Comparison of ENCODE assay signal across 8 mouse cellular contexts in genomic region chr8:107056076-107056972, GRCm38 (mm10). TPM values are rescaled to one million over a fixed set of nuclear protein-coding genes. Genes with fewer than 3 reads are reported as not detected.
DNase-seq lines count a peak whose midpoint lies in the region; ATAC-seq lines count a peak whose summit lies in the region.

TSS of gene Cog8 (minus strand) at chr8:107056689.
TSS of gene Nip7 (plus strand) at chr8:107056877.

- H3K4me2 ChIP-seq in kidney, embryonic 15.5 days: peak within 1 kb of the TSS; percentile 93

- peak within 1 kb of the TSS; percentile 93 for H3K27ac ChIP-seq in heart, embryonic 10.5 days
- H3K27ac ChIP-seq in kidney, embryonic 15.5 days: peak within 1 kb of the TSS; percentile 78

- under 1% methylated on average over 88 of the region's 88 CpGs for WGBS in heart, embryonic 10.5 days
- WGBS in kidney, embryonic 15.5 days: under 1% methylated on average over 88 of the region's 88 CpGs

- peak; percentile 97 for ATAC-seq in erythroblast, adult 5-6 weeks (replicated peaks; ENCODE audit: low FRiP score, poor library complexity, severe bottlenecking)
- ATAC-seq in kidney, embryonic 15.5 days (replicated peaks; ENCODE audit: low FRiP score): peak; percentile 95
- ATAC-seq in monocyte, adult 5-6 weeks (replicated peaks; ENCODE audit: insufficient number of reproducible peaks, low FRiP score, low TSS enrichment, poor library complexity, severe bottlenecking): peak; percentile 98

- H3K9me3 ChIP-seq in heart, embryonic 10.5 days: no peaks in the 10 kb centered on the region
- no peaks in the 10 kb centered on the region for H3K9me3 ChIP-seq in kidney, embryonic 15.5 days (replicated peaks)

- H3K27me3 ChIP-seq in heart, embryonic 10.5 days (ENCODE audit: insufficient read depth, poor library complexity, severe bottlenecking): no peaks in the 10 kb centered on the region
- no peaks in the 10 kb centered on the region for H3K27me3 ChIP-seq in kidney, embryonic 15.5 days

- peak; percentile 94 for DNase-seq in B cell, adult 2 months
- peak; percentile 99 for DNase-seq in brain, adult 2 months (ENCODE audit: low read depth, low spot score)
- DNase-seq in heart, embryonic 10.5 days (ENCODE audit: low spot score): peak; percentile 98
- DNase-seq in liver: peak; percentile 93
- peak; percentile 92 to 94 for DNase-seq in spleen, postnatal 4 days (ENCODE audit: low spot score in 2 of 2)

- peaks cover 59% of the 10 kb centered on the region for H3K36me3 ChIP-seq in heart, embryonic 10.5 days
- peaks cover 61% of the 10 kb centered on the region for H3K36me3 ChIP-seq in kidney, embryonic 15.5 days

- peaks cover 18% of the 10 kb centered on the region for H3K4me1 ChIP-seq in heart, embryonic 10.5 days
- peaks cover 25% of the 10 kb centered on the region for H3K4me1 ChIP-seq in kidney, embryonic 15.5 days

- peak within 1 kb of the TSS; percentile 84 for H3K9ac ChIP-seq in kidney, embryonic 15.5 days

- H3K4me3 ChIP-seq in heart, embryonic 10.5 days: peak within 1 kb of the TSS; percentile 90
- H3K4me3 ChIP-seq in kidney, embryonic 15.5 days (replicated peaks): peak within 1 kb of the TSS; percentile 100

RNA-seq across cellular contexts. Expression of gene Cog8, which starts in this region (rescaled TPM):
- 4.2 and 10.7 TPM in 2 replicates for total RNA-seq in erythroblast, adult 5-6 weeks (2015; ENCODE audit: low replicate concordance)
- 3.6 and 8.9 TPM in 2 replicates for total RNA-seq in erythroblast, adult 5-6 weeks (2017; ENCODE audit: low replicate concordance)
- polyA plus RNA-seq in heart, embryonic 10.5 days (2016; fragmentation: Nextera tagmentation; extraction: Ambion mirVana): 34.4 and 40.3 TPM in 2 replicates
- polyA plus RNA-seq in kidney, embryonic 15.5 days (2015; fragmentation: Nextera tagmentation; extraction: Ambion mirVana): 38.2 and 40.1 TPM in 2 replicates
- 12.4 to 21.3 TPM (median 19.2 TPM) in 3 replicates for total RNA-seq in monocyte, adult 5-6 weeks (2017)

RNA-seq across cellular contexts. Expression of gene Nip7, which starts in this region (rescaled TPM):
- 19.4 and 22.5 TPM in 2 replicates for total RNA-seq in erythroblast, adult 5-6 weeks (2015; ENCODE audit: low replicate concordance)
- 5.0 and 8.9 TPM in 2 replicates for total RNA-seq in erythroblast, adult 5-6 weeks (2017; ENCODE audit: low replicate concordance)
- polyA plus RNA-seq in heart, embryonic 10.5 days (2016; fragmentation: Nextera tagmentation; extraction: Ambion mirVana): 77.8 and 100 TPM in 2 replicates
- 92.7 and 97.7 TPM in 2 replicates for polyA plus RNA-seq in kidney, embryonic 15.5 days (2015; fragmentation: Nextera tagmentation; extraction: Ambion mirVana)
- total RNA-seq in monocyte, adult 5-6 weeks (2017): 10.0 to 41.7 TPM (median 25.7 TPM) in 3 replicates

Comparison
In these comparisons a context has a peak if more than half of its experiments do, and no peak if none do; other contexts are left out.
1. Peak in every context shown above with its lines: DNase-seq, ATAC-seq, H3K4me3 ChIP-seq and H3K27ac ChIP-seq.